Mouse (Mus musculus): ENCODE results near the gene Selenos. TPM values are rescaled to one million over a fixed set of nuclear protein-coding genes. Genes with fewer than 3 reads are reported as not detected.
A peak's percentile ranks its signal among the peaks of the same experiment; 100 is the strongest.

Selenos gene
- polyA plus RNA-seq (2015; fragmentation: Nextera tagmentation; extraction: Ambion mirVana) = 133 and 142 TPM in 2 replicates

DNA sequence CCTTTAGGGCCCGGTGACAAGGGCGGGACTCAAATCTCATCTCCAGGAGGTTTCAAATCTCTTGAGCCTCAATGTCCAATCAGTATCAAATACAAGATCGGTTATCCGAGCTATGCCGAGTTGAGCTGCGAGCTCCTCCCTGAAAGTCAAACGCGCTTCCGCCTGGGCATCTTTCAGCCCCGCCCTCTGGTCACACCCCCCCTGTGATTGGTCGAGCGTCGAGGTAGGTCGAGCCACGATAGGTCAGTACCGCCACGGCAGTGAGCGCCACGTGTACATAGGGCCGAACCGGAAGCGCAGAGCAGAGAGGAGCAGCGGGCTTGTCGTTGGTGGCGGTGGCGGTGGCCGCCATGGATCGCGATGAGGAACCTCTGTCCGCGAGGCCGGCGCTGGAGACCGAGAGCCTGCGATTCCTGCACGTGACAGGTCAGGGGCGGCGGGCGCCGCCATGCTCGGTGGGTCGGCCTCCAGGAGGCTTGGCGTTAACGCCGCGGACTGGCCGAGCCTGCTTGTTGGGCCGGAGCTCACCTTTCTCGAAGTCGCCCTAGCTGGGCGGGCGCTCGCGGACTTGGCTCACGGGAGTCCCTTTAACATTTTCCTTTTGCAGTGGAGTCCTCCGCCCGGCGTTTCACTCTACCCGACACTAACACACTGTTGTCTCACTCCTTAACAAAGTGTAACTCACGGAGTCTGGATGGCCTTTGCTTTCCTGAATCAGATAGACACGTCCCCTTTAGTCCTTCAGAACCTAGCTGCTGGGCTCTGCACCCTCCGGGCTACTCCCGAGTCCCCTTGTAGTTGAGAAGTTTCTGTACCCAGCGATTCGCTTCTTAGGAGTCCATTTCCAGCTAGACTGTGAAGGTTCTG is at the start of gene Selenos:
Selenos (plus strand) TSS at position 286 of the 867 bp plus-strand sequence.
- no peaks in the 10 kb centered on the region for H3K27me3 ChIP-seq
- H3K27ac ChIP-seq (replicated peaks) = peak within 1 kb of the TSS; percentile 87
- H3K9ac ChIP-seq = peak within 1 kb of the TSS; percentile 76
- peak within 1 kb of the TSS; percentile 92 for H3K4me3 ChIP-seq (replicated peaks)
- H3K4me1 ChIP-seq = peaks cover 30% of the 10 kb centered on the region
- peak within 1 kb of the TSS; percentile 71 for H3K4me2 ChIP-seq (replicated peaks)
- peak; percentile 99 for ATAC-seq (ENCODE audit: insufficient number of reproducible peaks, low FRiP score, low TSS enrichment, low read depth)
- under 1% methylated on average over 65 of the region's 65 CpGs for WGBS
- H3K9me3 ChIP-seq (replicated peaks) = no peaks in the 10 kb centered on the region
- peaks cover 52% of the 10 kb centered on the region for H3K36me3 ChIP-seq

DNA sequence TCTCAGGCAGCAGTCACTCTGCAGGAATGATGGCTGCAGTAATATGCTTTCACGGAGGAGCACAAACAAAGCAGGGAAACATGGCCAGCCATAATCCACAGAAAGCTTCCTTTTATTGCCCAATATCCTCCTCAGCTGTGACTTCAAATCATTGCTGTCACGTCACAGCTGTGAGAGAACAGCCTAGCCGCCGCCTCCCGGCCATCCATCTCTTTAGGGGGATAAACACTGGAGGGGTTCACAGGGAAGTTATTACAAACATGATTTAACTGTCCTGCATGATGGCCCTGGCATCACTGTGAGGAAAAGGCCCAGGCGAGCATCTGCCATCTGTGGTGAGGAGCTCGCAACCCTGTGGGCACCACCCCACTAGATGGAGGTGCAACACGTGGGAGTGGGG is 42.6 kb upstream of the Selenos start:
- 68% methylated on average over 8 of the region's 8 CpGs for WGBS
- no peaks in the 10 kb centered on the region for H3K9me3 ChIP-seq (replicated peaks)
- H3K9ac ChIP-seq = no peak overlapping the region
- H3K4me2 ChIP-seq (replicated peaks) = no peak overlapping the region
- no peak overlapping the region for H3K27ac ChIP-seq (replicated peaks)
- H3K4me3 ChIP-seq (replicated peaks) = no peak overlapping the region
- peaks cover 6% of the 10 kb centered on the region; the same call in 1 of the 2 replicates for H3K27me3 ChIP-seq
- H3K36me3 ChIP-seq = no peaks in the 10 kb centered on the region
- peaks cover 9% of the 10 kb centered on the region; the same call in 1 of the 2 replicates for H3K4me1 ChIP-seq
- ATAC-seq (ENCODE audit: insufficient number of reproducible peaks, low FRiP score, low TSS enrichment, low read depth) = no peak

DNA sequence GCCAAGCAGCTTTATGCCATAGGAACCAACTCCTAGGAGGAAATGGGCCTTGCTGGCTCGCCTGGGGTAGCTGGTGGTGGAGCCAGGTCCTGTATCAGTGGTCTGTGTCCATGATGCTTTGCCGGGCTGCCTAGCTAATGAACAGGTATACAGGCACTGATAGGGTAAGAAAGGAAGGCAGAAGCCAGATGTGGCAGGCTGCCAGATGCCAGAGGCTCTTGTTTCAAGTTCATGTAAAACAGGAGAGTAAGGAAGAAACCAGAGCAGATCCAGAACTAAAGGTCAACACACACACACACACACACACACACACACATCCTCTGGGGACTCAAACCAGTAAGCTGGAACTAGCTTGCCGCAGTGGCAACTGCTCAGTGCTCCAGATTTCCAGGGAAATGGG is 41.2 kb upstream of the Selenos start:
- Histone ChIP-seq H3K4me2 (replicated peaks) (no peak overlapping the region), H3K4me1 (peaks cover 11% of the 10 kb centered on the region; the same call in 1 of the 2 replicates), H3K27me3 (peaks cover 6% of the 10 kb centered on the region; the same call in 1 of the 2 replicates), H3K4me3 (replicated peaks) (no peak overlapping the region), H3K36me3 (no peaks in the 10 kb centered on the region), H3K27ac (replicated peaks) (no peak overlapping the region), H3K9ac (no peak overlapping the region), H3K9me3 (replicated peaks) (no peaks in the 10 kb centered on the region)
- ATAC-seq (ENCODE audit: insufficient number of reproducible peaks, low FRiP score, low TSS enrichment, low read depth) = no peak
- WGBS = 37% methylated on average over 3 of the region's 3 CpGs

DNA sequence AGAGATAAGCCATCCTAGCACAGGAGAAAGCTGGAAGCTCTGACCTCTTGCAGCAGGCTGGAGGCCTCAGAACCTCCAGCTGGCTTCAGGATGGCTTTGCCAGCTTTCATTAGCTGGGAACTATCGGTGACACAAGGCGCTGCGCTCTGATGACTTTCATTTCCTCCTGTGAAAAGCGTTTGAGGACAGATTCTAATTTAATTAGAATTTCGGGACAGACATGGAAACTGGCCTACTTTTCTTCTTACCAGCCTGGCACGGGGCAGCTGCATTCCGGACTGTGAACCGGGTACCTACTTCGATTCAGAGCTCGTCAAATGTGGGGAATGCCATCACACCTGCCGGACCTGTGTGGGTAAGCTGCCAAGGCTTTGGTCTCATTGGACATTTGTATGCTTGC is 40.7 kb upstream of the Selenos start:
- Histone ChIP-seq H3K4me2 (replicated peaks) (no peak overlapping the region), H3K4me1 (peaks cover 16% of the 10 kb centered on the region; the same call in 1 of the 2 replicates), H3K9ac (no peak overlapping the region), H3K27ac (replicated peaks) (no peak overlapping the region), H3K9me3 (replicated peaks) (no peaks in the 10 kb centered on the region), H3K4me3 (replicated peaks) (no peak overlapping the region), H3K27me3 (peaks cover 2% of the 10 kb centered on the region; the same call in 1 of the 2 replicates), H3K36me3 (no peaks in the 10 kb centered on the region)
- 57% methylated on average over 11 of the region's 11 CpGs for WGBS
- no peak for ATAC-seq (ENCODE audit: insufficient number of reproducible peaks, low FRiP score, low TSS enrichment, low read depth)

DNA sequence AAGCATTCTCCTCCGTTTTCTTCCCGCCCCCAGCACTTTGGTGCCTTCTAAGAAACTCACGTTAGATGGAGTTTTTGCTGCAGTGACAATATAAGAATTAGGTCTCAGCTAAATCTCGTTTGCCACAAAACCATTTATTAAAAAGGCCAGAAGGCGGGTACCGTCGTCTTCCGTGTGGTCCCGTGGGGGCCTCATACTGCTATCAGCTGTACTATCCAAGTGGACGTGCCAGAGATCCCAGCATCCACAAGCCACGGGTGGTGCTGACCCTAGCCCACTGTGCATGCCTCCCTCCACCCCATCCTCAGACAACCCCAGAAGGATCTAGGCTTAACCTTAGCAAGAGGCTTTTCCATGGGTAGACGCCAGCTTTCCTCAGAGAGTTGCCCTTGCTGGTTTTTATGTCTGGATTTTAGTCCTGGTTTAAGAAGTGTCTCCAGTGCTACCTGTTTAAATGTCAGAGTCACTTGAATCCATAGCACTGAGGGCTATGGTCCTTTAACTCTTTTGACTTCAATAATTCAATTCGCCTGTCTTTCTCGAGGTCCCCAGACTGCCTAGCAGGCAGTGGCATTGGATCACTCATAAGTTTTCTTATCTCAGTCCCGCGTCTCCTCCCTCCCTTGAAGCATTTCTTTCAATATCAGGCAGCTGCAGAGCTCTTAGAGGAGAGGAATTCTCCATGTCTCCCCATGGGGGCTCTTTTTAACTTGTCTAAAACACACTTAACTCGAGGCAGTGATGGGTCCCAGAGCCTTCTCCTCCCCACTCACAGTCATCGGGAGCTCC is 39.2 kb upstream of the Selenos start:
- Histone ChIP-seq H3K9me3 (replicated peaks) (no peaks in the 10 kb centered on the region), H3K4me2 (replicated peaks) (no peak overlapping the region), H3K36me3 (no peaks in the 10 kb centered on the region), H3K4me3 (replicated peaks) (no peak overlapping the region), H3K9ac (no peak overlapping the region), H3K4me1 (peaks cover 25% of the 10 kb centered on the region), H3K27ac (replicated peaks) (no peak overlapping the region), H3K27me3 (peaks cover 6% of the 10 kb centered on the region; the same call in 1 of the 2 replicates)
- no peak for ATAC-seq (ENCODE audit: insufficient number of reproducible peaks, low FRiP score, low TSS enrichment, low read depth)
- WGBS = 76% methylated on average over 18 of the region's 18 CpGs

DNA sequence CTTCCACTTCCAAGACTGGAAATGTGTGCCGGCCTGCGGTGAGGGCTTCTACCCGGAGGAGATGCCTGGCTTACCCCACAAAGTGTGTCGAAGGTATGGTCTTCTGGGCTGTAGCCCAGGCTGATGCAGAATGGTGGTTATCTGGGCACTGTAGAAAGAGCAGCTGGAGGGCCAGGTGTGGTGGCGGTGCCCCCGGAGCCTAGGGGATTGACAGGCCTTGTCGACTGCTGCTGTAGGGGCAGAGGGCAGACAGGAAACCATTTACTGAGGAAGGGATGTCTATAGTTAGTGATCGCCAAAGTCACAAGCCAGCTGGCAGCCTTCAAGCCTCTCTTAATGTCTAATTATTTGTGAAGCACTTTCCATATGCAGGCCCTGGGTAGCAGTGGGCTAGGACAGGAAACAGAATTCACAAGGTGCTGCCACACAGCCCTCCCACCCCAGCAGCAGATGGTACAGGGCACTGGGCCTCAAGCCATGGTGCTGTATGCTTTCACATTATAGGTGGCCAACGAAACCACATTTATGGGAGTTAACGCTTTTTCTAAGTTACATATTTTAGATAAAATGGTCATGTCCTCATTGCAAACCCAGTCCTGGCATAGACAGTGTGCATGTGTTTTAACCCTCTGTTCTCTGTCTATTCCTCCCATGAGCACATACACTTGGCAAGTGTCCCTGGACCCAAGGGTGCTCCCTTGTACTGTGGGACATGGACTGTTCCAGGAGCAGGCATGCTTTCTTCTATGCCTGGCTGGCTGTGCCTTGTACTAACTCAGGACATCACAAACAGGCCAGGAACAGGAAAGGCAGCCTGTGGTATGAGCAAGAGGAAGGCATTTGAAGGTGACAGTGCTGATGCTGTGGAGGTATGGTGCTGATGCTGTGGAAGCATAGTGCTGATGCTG is 35.6 kb upstream of the Selenos start, which contains the start of gene Gm45213:
Gm45213 (plus strand) TSS at position 51 of the 908 bp plus-strand sequence.
- no peak for ATAC-seq (ENCODE audit: insufficient number of reproducible peaks, low FRiP score, low TSS enrichment, low read depth)
- Histone ChIP-seq H3K4me1 (peaks cover 45% of the 10 kb centered on the region), H3K27me3 (peaks cover 6% of the 10 kb centered on the region; the same call in 1 of the 2 replicates), H3K9me3 (replicated peaks) (no peaks in the 10 kb centered on the region), H3K36me3 (no peaks in the 10 kb centered on the region), H3K9ac (no peak within 1 kb of the TSS), H3K27ac (replicated peaks) (no peak within 1 kb of the TSS), H3K4me2 (replicated peaks) (no peak within 1 kb of the TSS), H3K4me3 (replicated peaks) (no peak within 1 kb of the TSS)
- WGBS = 65% methylated on average over 10 of the region's 10 CpGs

DNA sequence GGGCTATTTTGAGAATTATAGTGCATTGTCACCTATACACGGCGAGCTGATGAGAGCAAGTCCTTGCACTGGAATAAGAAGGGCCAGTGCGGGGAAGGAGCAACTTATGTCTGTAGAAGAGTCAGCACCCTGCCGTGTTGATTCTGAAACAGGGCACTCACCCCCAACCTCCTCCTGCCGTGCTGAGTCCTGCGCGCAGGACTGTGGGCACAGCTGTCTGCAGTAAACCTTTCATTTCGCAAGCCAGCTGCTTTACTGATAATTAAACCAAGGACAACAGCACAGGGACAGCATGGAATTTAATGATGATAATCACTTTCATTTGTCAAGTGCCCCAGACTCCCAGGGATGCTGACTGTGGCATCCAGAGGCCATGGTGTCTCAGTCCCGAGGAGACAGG is 34.8 kb upstream of the Selenos start:
- no peak overlapping the region for H3K4me2 ChIP-seq (replicated peaks)
- no peak overlapping the region for H3K9ac ChIP-seq
- no peaks in the 10 kb centered on the region for H3K36me3 ChIP-seq
- 48% methylated on average over 9 of the region's 9 CpGs for WGBS
- no peaks in the 10 kb centered on the region for H3K9me3 ChIP-seq (replicated peaks)
- peaks cover 8% of the 10 kb centered on the region; the same call in 1 of the 2 replicates for H3K27me3 ChIP-seq
- H3K4me3 ChIP-seq (replicated peaks) = no peak overlapping the region
- H3K4me1 ChIP-seq = peaks cover 40% of the 10 kb centered on the region
- no peak overlapping the region for H3K27ac ChIP-seq (replicated peaks)
- ATAC-seq (ENCODE audit: insufficient number of reproducible peaks, low FRiP score, low TSS enrichment, low read depth) = no peak

DNA sequence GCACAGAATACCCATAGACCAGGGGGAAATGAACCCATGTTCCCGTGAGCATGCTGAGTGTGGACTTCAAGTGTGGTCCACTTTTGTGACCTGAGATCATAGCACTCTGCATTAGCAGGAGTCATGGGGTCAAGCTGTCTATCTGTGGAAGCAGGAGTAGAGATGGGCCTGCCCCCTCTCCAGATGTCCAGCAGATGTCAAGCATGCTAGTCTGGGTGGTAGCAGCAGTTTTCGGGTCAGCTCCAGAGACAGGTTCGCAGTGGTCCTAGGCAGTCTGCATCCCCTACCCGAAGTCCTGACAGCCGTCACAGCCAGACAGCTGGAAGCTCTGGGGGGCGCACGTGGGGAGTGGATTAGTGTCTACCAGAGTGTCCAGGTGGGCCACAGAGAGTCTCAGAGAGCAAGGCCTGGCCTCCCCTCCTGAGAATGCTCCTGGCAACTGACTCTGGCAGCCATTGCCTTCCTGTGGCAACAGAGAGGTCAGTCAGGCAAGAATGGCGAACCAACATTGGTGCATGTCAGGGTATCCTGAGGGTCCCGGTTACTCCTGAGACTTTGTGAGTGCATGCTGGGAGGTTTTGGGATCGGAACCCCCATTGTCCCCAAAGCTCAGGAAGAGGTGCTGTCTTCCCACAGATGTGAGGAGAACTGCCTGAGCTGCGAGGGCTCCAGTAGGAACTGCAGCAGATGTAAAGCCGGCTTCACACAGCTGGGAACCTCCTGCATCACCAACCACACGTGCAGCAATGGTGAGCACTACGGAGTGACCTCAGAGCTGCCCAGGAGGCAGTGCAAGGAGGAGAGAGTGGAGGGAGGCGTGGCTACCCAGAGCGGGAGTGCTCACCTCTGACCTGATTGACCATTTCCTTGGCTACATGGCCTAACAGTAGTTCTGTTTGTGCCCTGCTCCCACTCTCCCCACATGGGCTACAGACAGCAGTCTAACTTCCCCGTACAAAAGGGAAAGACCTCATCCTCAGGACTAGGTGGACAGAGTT is 32.2 kb upstream of the Selenos start:
- H3K27me3 ChIP-seq = peaks cover 8% of the 10 kb centered on the region; the same call in 1 of the 2 replicates
- no peaks in the 10 kb centered on the region for H3K9me3 ChIP-seq (replicated peaks)
- WGBS = 42% methylated on average over 17 of the region's 17 CpGs
- no peak overlapping the region for H3K9ac ChIP-seq
- H3K4me2 ChIP-seq (replicated peaks) = no peak overlapping the region
- peaks cover 40% of the 10 kb centered on the region for H3K4me1 ChIP-seq
- no peak overlapping the region for H3K27ac ChIP-seq (replicated peaks)
- H3K36me3 ChIP-seq = no peaks in the 10 kb centered on the region
- no peak overlapping the region for H3K4me3 ChIP-seq (replicated peaks)
- ATAC-seq (ENCODE audit: insufficient number of reproducible peaks, low FRiP score, low TSS enrichment, low read depth) = no peak

DNA sequence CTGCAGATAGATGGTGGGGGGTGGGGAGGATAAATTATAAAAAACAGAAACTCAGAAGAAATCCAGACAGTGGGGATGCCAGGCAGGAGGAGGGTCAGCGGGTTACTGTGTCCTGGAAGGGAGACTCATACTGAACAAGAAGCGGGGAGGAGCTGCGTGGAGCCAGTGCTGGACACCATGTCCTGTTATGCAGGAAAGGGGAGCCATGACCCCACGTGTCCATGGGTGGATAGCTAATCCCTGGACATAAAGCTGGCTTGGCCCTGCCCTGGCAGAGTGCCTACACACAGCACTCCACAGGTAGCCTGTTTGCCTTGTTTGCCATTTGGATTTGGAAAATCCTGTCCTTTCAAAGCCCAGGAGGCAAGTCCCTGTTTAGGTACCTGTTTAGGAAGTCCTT is 31.5 kb upstream of the Selenos start:
- Histone ChIP-seq H3K4me2 (replicated peaks) (no peak overlapping the region), H3K27ac (replicated peaks) (no peak overlapping the region), H3K9me3 (replicated peaks) (no peaks in the 10 kb centered on the region), H3K4me1 (peaks cover 40% of the 10 kb centered on the region), H3K36me3 (no peaks in the 10 kb centered on the region), H3K9ac (no peak overlapping the region), H3K4me3 (replicated peaks) (no peak overlapping the region), H3K27me3 (peaks cover 8% of the 10 kb centered on the region; the same call in 1 of the 2 replicates)
- WGBS = 76% methylated on average over 4 of the region's 4 CpGs
- ATAC-seq (ENCODE audit: insufficient number of reproducible peaks, low FRiP score, low TSS enrichment, low read depth) = 0 out of 2 replicates have a peak, but pooled peaks have one; percentile 22

All from embryonic facial prominence, embryonic 15.5 days (tissue).